Mouse (Mus musculus) lung, postnatal 14 days (tissue): Measurements from ENCODE around the gene Ltbr.

Source experiments
- DNase-seq: peaks from one replicate; pipeline ENCODE4 v3.0.0; 2021

The Ltbr gene

GRCm38 (mm10) chr6:125313546-125314230 is at the start of gene Ltbr:
TSS of gene Ltbr (minus strand) at chr6:125313885.
- DNase-seq: peak; percentile 92

- no peak for DNase-seq
Measured at GRCm38 (mm10) chr6:125363021-125363420, 49.3 kb upstream of the Ltbr start.

- DNase-seq: peak; percentile 60
Measured at GRCm38 (mm10) chr6:125361467-125362291, 48.0 kb upstream of the Ltbr start.

- no peak for DNase-seq
Measured at GRCm38 (mm10) chr6:125360846-125361245, 47.2 kb upstream of the Ltbr start.

DNA sequence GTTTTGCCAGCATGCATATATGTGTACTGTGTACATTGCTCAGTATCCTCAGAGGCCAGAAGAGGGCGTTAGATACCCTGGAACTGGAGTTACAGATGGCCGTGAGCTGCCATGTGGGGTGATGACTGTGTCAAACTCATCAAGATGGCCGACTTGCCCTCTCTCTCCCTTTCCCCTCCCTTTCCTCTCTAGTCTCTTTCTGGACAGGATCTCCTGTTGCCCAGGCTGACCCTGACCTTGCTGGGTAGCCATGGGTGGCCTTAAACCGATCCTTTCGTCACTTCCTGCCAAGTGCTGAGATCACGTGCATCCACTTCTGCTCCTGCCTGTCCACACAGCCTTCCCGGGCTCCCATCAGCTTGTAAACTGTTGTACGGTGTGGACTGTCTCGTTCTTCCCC is 46.3 kb upstream of the Ltbr start:
- DNase-seq: no peak

DNA sequence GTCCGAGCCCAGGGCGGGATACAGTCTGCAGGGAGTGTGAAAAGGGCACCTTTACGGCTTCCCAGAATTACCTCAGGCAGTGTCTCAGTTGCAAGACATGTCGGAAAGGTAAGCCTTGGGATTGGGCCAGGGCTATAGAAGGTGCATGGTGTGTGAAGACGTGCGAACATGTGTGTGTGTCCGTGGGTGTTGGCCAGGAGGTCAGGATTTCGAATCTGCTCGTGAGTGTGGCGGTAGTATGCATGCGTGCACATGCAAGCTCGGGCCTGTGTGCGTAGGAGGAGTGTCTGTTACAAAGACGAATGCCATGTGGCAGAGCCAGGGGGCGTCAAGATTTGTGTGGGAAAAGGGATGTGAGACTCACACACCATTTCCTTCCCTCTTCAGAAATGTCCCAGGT is 43.6 kb upstream of the Ltbr start:
- no peak for DNase-seq

- DNase-seq: no peak
Measured at GRCm38 (mm10) chr6:125356264-125356663, 42.6 kb upstream of the Ltbr start.

GRCm38 (mm10) chr6:125355197-125355741 is 41.6 kb upstream of the Ltbr start:
- no peak for DNase-seq

GRCm38 (mm10) chr6:125354352-125355151 is 40.9 kb upstream of the Ltbr start:
- DNase-seq: peak; percentile 69

- no peak for DNase-seq
Measured at GRCm38 (mm10) chr6:125353655-125354054, 40.0 kb upstream of the Ltbr start.

DNA sequence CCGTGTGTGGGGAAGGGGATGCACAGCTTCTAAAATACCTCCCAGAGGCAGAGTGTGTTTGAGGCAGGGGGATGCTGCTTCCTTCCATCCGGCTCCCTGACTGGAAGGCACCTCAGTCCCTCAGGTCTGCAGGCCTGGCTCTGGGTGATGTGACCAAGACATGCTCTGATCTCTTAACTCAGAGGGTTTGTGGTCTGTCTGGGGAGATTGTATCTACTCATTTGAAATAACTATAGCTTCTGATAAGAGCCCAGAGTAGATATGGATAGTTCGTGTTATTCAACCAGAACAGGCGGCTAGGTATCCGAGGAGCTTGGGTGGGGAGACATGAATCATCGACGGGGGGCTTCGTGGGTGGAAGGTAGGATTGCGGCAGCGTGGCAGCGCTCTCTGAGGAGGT is 39.5 kb upstream of the Ltbr start:
- no peak for DNase-seq

DNA sequence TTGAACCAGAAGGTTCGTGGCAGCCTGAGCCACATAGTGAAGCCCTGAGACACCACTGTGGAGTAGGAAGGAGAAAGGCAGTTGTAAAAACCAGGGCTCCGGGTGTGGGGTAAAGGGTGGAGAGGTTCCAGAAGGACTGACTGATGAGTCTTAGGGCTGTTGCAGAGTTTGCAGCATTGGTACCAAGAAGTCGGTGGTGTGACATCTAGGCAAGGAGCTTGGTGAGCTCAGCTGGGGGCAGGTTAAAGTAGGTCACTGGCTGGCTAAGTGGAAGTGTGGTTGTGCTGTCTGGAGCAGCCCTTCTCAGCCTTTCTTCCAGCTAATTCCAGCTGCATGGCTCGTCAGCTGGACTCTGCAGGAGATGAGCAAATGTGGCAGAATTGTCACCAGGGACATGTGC is 39.1 kb upstream of the Ltbr start:
- DNase-seq: no peak

DNA sequence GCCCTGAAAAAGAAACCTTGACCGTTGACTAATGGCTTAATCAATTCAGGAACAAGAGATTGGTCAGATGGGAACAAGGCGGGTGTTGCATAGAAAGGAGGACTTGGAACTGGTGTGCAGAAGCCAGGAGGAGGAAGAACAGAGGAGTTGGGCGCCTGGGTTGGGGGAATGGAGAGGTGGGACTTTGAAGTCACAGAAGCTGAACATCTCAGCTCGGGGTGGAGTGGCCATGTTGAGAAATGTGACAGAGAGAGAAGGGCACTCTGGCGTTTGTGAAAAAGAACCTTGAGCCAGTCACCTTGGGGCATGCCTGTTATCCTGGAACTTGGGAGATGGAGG is 38.3 kb upstream of the Ltbr start:
- DNase-seq: no peak

GRCm38 (mm10) chr6:125351368-125352045 is 37.8 kb upstream of the Ltbr start:
- peak; percentile 65 for DNase-seq

GRCm38 (mm10) chr6:125350995-125351324 is 37.3 kb upstream of the Ltbr start:
- no peak for DNase-seq

DNA sequence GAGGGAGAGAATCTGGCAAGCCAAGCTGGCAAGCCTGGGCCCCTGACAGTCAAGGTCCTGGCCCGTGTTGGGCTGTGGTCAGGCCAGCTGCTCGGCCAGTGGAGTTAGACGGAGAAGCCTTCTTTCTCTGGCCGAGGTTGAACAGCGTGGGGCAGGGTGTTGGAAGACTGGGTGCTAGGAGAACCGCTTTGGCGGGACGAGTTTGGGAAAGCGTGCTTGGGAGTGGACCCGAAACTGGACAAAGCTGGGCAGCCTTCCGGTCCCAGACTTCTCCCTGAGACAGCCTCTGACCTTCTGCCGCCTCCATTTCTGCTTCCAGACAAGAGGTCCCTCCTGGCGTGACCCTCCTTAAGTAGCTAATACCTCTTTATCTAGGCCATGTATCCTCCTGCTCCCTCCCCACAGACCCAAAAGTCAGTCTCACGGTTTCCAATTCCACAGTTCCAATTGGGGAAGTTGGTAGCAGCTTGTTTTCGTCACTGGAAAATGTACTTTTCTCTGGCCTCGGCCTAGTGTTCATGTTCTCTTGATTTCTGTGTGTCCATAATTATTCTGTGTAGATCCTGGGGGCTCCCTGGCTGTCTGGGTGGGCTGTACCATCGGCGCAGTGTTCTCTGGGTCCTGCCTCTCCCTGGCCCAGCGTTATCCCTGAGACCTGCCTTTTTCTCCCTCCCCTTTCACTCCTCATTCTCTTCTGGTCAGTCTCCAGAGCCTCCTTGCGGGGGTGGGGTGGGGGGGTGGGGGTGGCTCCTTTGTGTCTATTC is 36.7 kb upstream of the Ltbr start:
- DNase-seq: no peak

DNA sequence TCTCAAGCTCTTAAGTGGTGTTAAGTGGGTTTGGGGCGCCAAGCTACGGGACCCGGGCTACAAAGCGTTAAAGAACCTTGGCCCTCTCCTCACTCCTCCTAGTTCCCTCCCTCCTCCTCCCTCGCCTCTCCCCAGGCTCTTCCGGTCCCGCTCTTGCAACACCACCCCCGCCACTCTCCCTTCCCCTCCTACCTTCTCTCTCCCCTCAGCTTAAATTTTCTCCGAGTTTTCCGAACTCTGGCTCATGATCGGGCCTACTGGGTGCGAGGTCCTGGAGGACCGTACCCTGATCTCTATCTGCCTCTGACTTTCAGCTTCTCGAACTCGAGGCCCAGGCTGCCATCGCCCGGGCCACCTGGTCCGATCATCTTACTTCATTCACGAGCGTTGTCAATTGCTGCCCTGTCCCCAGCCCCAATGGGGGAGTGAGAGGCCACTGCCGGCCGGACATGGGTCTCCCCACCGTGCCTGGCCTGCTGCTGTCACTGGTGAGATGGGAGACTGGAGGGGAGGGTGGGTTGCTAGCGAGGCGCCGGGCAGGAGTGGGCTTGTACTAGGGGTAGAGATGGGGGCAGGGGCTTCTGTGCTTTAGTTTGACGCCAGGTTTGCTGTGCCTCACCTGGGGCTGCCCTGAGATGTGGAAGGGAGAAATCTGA is 36.0 kb upstream of the Ltbr start:
- peak; percentile 75 for DNase-seq

GRCm38 (mm10) chr6:125348721-125349574 is 35.3 kb upstream of the Ltbr start, which contains the start of gene Tnfrsf1a:
TSS of gene Tnfrsf1a (plus strand) at chr6:125349362.
- no peak for DNase-seq

GRCm38 (mm10) chr6:125346029-125346428 is 32.3 kb upstream of the Ltbr start:
- DNase-seq: no peak

DNA sequence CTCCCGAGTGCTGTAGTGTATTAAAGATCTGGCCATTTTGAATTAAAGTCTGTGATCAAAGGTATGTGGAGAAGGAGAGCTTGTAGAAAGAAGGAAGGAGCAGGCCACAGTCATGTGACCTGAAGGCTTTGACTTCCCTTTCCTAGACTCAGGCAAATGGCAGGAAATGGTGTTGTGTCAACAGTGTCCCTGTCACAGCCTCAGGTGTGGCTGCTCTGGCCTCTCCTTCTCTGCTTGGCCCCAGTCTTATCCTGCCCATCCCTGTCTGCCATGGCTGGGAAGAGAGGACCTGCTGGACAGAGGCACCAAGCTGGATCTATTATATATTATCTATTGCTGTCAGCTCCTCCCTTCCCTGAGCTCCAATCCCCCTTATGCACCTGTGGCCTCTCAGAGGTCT is 31.9 kb upstream of the Ltbr start:
- no peak for DNase-seq

GRCm38 (mm10) chr6:125344866-125345265 is 31.2 kb upstream of the Ltbr start:
- DNase-seq: no peak
